Mouse (Mus musculus) cerebellum, adult 9-11 months (tissue): ENCODE measurements around the gene Fign.

ENCODE experiments used
- DNase-seq: peaks from one replicate; pipeline ENCODE4 v3.0.0; 2022

Gene Fign

GRCm38 (mm10) chr2:64048142-64048541 is 49.7 kb downstream of the Fign start:
- DNase-seq = no peak

GRCm38 (mm10) chr2:64043099-64043498 is 54.7 kb downstream of the Fign start:
- peak; percentile 4 for DNase-seq

GRCm38 (mm10) chr2:64035393-64035792 is 62.4 kb downstream of the Fign start:
- DNase-seq = no peak

DNA sequence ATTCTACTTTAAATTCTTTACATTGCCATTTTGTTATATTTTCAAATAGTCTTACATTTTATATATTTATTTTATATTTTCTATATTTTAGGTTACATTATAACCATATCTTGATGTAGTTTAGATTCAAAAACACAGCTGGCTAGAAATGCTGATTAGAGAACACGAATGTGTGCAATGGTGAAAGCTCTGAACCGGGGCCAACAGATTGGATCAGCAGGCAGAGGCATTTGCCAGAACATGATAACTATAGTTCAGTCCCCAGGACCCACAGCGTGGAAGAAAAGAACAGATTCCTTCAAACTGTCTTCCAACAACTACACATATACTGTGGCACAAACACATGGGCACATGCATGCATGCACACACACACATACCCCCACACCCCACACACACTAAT is 64.0 kb downstream of the Fign start:
- DNase-seq = no peak

GRCm38 (mm10) chr2:64025961-64026360 is 71.9 kb downstream of the Fign start:
- DNase-seq = no peak

DNA sequence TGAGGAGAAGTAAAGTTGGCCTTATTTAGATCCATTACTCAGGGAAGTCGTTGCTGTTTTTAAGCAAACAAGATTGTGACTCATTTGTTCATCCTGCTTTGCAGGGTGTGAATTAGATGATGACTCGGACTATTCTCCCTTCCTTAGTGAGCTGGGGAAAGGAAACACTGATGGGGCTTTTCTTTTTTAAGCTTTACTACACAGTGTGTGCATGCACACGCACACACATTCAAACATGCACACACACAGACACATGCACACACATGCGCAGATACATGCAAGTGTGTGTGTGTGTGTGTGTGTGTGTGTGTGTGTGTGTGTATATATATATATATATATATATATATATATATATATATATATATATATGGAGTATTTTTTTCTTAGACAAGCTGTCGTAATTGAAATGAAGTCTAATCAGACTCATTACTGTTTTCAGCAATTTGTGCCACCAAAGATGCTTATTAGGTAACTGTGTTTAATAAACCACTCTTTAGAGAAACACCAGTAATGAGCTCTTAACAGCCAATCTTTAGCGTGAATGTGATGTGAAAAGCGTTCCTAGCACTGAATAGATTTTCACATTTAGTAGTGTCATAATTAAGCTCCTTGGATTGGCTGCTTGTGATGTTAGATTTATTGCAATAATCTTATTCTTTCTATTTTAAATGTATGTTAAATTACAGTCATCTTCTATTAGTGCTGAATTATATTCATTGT is 103.4 kb downstream of the Fign start:
- DNase-seq = no peak

DNA sequence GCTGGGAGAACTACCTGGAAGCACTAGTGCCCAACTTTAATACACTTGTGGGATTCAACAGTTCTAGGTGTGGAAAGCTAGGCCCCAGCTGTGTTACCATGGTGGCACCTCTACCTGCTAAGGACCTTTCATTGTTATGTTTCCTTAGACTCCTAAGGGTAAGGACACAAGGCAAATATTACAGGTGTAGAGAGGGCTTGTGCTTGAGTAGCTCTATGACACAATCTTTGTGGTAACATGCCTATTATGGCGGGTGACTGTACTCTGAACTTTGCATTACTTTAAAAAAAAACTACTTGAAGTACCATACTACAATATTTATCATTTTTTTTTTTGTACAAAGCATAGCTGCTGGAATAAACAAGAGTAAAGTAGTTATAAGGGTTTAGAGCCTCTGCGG is 112.4 kb downstream of the Fign start:
- DNase-seq = no peak

GRCm38 (mm10) chr2:63982351-63982751 is 115.5 kb downstream of the Fign start:
- no peak for DNase-seq

- no peak for DNase-seq
These were observed 116.4 kb downstream of the Fign start for GRCm38 (mm10) chr2:63981449-63981848.

- no peak for DNase-seq
These were observed 128.2 kb downstream of the Fign start for GRCm38 (mm10) chr2:63969633-63970032.

GRCm38 (mm10) chr2:63931041-63931440 is 166.8 kb downstream of the Fign start:
- no peak for DNase-seq

DNA sequence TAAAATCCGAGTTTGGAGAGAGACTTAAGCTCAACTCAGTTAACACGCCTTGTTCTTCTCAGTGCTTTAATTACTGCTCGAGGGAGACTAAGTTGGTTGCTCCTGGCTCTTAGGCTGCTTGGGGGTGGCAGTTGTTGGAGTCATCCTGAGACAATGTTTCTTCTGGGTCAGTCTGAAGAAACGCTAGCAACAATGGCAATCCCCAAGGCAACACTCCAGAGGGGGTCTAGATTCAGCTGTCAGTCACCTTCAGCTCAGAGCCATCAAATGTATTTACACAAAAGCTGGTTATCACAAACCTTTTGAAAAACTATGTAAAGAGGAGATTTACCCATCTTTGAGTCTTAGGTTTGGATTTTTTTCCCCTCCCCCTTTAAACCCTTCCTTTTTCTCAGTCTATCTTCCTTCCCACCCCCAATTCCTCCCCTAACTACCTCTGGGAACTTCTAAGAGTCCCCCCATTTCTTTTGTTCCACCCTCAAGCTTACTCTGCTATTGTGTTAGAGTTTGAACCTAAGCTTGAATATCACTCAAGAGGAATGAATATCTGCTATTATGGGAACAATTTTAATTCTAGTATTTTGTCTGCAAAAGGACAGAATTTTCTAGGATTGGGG is 171.2 kb downstream of the Fign start:
- DNase-seq = no peak

- no peak for DNase-seq
These were observed 172.1 kb downstream of the Fign start for GRCm38 (mm10) chr2:63925721-63926235.
